Mouse (Mus musculus) intestine, embryonic 16.5 days (tissue): Measurements from ENCODE around the gene Kcnj9. TPM values are rescaled to one million over a fixed set of nuclear protein-coding genes. Genes with fewer than 3 reads are reported as not detected.

ENCODE experiments used
- ATAC-seq: fragments of 200-750 bp; cut with Nextera tagmentation; 2 replicates; pipeline ENCODE4 v1.8.0; 2017; ENCODE audit warnings: moderate TSS enrichment, moderate library complexity
- H3K27ac ChIP-seq: fragments of 300-500 bp; sonication (generic); 2 replicates; pipeline ENCODE4 v1.5.1; 2014; ENCODE audit warnings: mild to moderate bottlenecking, low read length
- H3K27me3 ChIP-seq: fragments of 300-500 bp; sonication (generic); replicated peaks from 2 replicates; pipeline ENCODE4 v1.6.1; 2014; ENCODE audit warnings: low read length, control low read depth, mixed read lengths; ENCODE audit not compliant: control insufficient read depth, insufficient read depth
- H3K36me3 ChIP-seq: fragments of 300-500 bp; sonication (generic); 2 replicates; pipeline ENCODE4 v1.6.1; 2014; ENCODE audit warnings: low read length, control low read depth; ENCODE audit not compliant: control insufficient read depth, insufficient read depth
- H3K4me1 ChIP-seq: fragments of 300-500 bp; sonication (generic); 2 replicates; pipeline ENCODE4 v1.6.1; 2014; ENCODE audit warnings: low read length, control low read depth, mixed read lengths; ENCODE audit not compliant: control insufficient read depth, insufficient read depth
- H3K4me2 ChIP-seq: fragments of 300-500 bp; sonication (generic); 2 replicates; pipeline ENCODE4 v1.6.1; 2014; ENCODE audit warnings: low read depth, low read length, control low read depth
- H3K4me3 ChIP-seq: fragments of 300-500 bp; sonication (generic); 2 replicates; pipeline ENCODE4 v1.5.1; 2014; ENCODE audit warnings: mild to moderate bottlenecking, low read length
- H3K9ac ChIP-seq: fragments of 300-500 bp; sonication (generic); 2 replicates; pipeline ENCODE4 v1.6.1; 2014; ENCODE audit warnings: low read depth, low read length
- H3K9me3 ChIP-seq: fragments of 300-500 bp; sonication (generic); 2 replicates; pipeline ENCODE4 v1.6.1; 2016; ENCODE audit warnings: low read length, control low read depth; ENCODE audit not compliant: control insufficient read depth
- WGBS: fragments of 180-500 bp; shearing (Covaris S2); extraction: QIAGEN DNeasy Blood & Tissue Kit; methylation state at CpG from one replicate; pipeline ENCODE4 v1.1.7; 2014; 5-methylcytosine and 5-hydroxymethylcytosine counted together
- polyA plus RNA-seq: library from polyadenylated mRNA; unstranded; fragments of >200 nt; fragmentation: Nextera tagmentation; extraction: Ambion mirVana; gene quantifications from 2 replicates; pipeline ENCODE4 v1.2.1, GENCODE M21; 2015

The Kcnj9 gene
- polyA plus RNA-seq, 1 experiment from 2014 or later, result not detected

DNA sequence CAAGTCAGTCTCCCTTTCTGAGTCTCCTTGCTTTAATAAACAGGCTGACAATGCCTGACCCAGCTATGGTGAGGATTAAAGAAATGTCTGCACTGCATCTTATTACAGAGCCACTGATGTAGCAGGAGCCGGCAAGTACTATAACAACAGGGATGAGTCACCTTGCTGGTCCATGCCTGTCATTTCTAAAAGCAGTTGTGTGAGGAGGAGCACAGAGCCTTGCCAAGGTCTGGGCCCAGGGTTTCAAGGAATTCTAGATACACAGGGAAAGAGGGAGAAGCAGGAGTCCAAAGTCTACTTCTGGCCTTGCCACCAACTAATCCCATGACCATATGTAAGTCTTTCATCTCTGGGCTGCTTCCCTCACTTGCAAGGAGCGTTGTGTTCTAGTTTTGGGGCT is 36.2 kb downstream of the Kcnj9 start:
- H3K9ac ChIP-seq, result no peak overlapping the region
- H3K4me1 ChIP-seq, result peaks cover 13% of the 10 kb centered on the region
- no peaks in the 10 kb centered on the region for H3K9me3 ChIP-seq
- H3K4me2 ChIP-seq, result no peak overlapping the region
- ATAC-seq, result no peak
- H3K27me3 ChIP-seq, result no peaks in the 10 kb centered on the region
- H3K4me3 ChIP-seq, result no peak overlapping the region
- H3K27ac ChIP-seq, result no peak overlapping the region
- no peaks in the 10 kb centered on the region for H3K36me3 ChIP-seq
- WGBS, result 61% methylated on average over 2 of the region's 2 CpGs

- H3K4me3 ChIP-seq, result no peak overlapping the region
- no peaks in the 10 kb centered on the region for H3K36me3 ChIP-seq
- H3K4me2 ChIP-seq, result no peak overlapping the region
- H3K9me3 ChIP-seq, result no peaks in the 10 kb centered on the region
- H3K27me3 ChIP-seq, result no peaks in the 10 kb centered on the region
- H3K27ac ChIP-seq, result no peak overlapping the region
- peak; percentile 83 for ATAC-seq
- peaks cover 3% of the 10 kb centered on the region; the same call in 1 of the 2 replicates for H3K4me1 ChIP-seq
- no peak overlapping the region for H3K9ac ChIP-seq
- 60% methylated on average over 3 of the region's 3 CpGs for WGBS
Observed at GRCm38 (mm10) chr1:172289617-172289946, 39.5 kb downstream of the Kcnj9 start.

DNA sequence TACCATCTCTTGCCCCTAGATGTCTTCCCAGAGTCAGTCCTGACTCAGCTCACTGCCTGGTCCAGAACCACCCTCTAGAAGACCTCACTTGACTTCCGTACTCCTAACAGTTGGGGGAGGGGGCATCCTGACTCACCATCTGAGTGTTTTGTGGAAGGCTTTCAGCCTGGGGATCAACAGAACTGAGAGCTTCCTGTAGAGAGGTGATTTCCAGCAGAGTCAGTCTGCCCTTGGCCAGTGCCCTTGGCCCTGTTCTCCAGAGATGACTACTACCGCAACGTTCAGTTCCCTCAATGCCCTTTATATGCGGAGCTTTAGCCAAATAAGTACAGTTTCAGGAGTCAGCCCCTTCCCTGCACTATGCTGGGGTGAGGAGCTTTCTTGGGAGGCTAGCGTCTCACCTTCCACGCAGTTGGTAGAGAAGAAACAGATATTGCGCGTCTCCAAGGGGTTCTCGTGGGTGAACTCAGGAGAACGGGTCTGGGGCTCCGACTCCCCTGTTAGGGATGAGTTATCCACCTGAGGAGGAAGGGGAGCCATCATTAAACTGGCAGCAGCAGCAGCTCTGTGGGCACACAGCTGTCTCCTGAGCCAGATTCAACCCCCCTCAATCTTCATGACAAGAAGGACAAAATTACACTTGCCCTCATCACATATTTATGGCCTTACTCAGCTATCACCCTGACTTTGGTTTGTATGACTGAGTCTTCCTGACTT is 40.1 kb downstream of the Kcnj9 start:
- H3K36me3 ChIP-seq, result no peaks in the 10 kb centered on the region
- 91% methylated on average over 11 of the region's 11 CpGs for WGBS

DNA sequence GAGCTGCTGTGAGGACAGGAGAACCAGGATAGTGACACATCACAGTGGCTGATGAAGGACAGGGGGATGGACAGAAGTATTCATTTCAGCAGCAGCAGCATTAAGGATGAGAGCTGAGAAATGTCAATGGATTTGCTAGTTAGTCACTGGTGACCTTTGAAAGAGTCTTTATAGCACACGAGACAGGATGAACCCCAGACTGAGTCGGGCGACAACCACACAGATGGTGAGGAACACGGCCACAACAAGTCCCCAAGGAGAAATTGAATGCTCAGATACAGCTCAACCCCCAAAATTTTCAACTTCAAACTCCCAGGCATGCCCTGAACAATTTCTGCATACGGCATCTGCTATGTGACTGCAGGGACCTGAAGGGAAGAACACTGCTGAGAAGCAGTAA is 42.4 kb downstream of the Kcnj9 start:
- Histone ChIP-seq H3K9ac (no peak overlapping the region), H3K4me3 (no peak overlapping the region)
- WGBS, result 78% methylated on average over 5 of the region's 5 CpGs

More for the DNA sequence above, 40.1 kb downstream of the Kcnj9 start:
- Histone ChIP-seq H3K4me1 (peaks cover 3% of the 10 kb centered on the region; the same call in 1 of the 2 replicates), H3K4me2 (no peak overlapping the region), H3K27me3 (no peaks in the 10 kb centered on the region), H3K27ac (no peak overlapping the region), H3K4me3 (no peak overlapping the region), H3K9me3 (no peaks in the 10 kb centered on the region), H3K9ac (no peak overlapping the region)
- ATAC-seq, result no peak

GRCm38 (mm10) chr1:172284221-172284620 is 44.9 kb downstream of the Kcnj9 start:
- Histone ChIP-seq H3K27ac (no peak overlapping the region), H3K4me1 (peaks cover 3% of the 10 kb centered on the region; the same call in 1 of the 2 replicates), H3K9me3 (no peaks in the 10 kb centered on the region), H3K9ac (no peak overlapping the region), H3K27me3 (no peaks in the 10 kb centered on the region), H3K4me3 (no peak overlapping the region), H3K4me2 (no peak overlapping the region), H3K36me3 (no peaks in the 10 kb centered on the region)
- no peak for ATAC-seq
- WGBS, result 91% methylated on average over 14 of the region's 14 CpGs

More for the DNA sequence above, 42.4 kb downstream of the Kcnj9 start:
- Histone ChIP-seq H3K27ac (no peak overlapping the region), H3K27me3 (no peaks in the 10 kb centered on the region), H3K36me3 (no peaks in the 10 kb centered on the region), H3K9me3 (no peaks in the 10 kb centered on the region), H3K4me1 (peaks cover 3% of the 10 kb centered on the region; the same call in 1 of the 2 replicates), H3K4me2 (no peak overlapping the region)
- ATAC-seq, result no peak

DNA sequence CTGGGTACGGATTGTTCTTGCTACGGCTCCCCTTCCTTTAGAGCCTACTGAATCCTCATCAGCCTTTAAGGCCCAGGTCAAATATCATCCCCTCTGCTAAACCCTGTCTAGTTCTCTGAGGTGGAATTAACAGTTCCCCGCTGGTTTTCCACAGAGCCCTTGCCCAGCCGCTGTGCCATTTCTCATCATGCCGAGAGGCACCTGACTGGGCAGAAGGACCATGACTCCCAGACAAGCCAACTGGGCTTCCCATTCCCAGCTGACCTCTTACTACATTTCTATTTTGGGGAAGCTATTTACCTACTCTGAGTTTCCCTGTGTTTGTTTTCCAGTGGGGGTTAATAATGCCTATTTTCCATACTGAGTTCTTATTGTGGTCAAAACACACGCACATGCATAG is 46.0 kb downstream of the Kcnj9 start:
- Histone ChIP-seq H3K9ac (no peak overlapping the region), H3K4me2 (no peak overlapping the region), H3K36me3 (no peaks in the 10 kb centered on the region), H3K27me3 (no peaks in the 10 kb centered on the region), H3K9me3 (no peaks in the 10 kb centered on the region), H3K4me3 (no peak overlapping the region), H3K27ac (no peak overlapping the region), H3K4me1 (peaks cover 3% of the 10 kb centered on the region; the same call in 1 of the 2 replicates)
- no peak for ATAC-seq
- 95% methylated on average over 6 of the region's 6 CpGs for WGBS

GRCm38 (mm10) chr1:172281522-172282254 is 47.4 kb downstream of the Kcnj9 start:
- Histone ChIP-seq H3K9ac (no peak overlapping the region; the same call in 1 of the 2 replicates), H3K36me3 (no peaks in the 10 kb centered on the region), H3K27ac (no peak overlapping the region), H3K9me3 (no peaks in the 10 kb centered on the region), H3K4me2 (no peak overlapping the region), H3K4me3 (no peak overlapping the region), H3K4me1 (peaks cover 3% of the 10 kb centered on the region; the same call in 1 of the 2 replicates), H3K27me3 (no peaks in the 10 kb centered on the region)
- peak; percentile 59 for ATAC-seq
- 70% methylated on average over 10 of the region's 10 CpGs for WGBS

DNA sequence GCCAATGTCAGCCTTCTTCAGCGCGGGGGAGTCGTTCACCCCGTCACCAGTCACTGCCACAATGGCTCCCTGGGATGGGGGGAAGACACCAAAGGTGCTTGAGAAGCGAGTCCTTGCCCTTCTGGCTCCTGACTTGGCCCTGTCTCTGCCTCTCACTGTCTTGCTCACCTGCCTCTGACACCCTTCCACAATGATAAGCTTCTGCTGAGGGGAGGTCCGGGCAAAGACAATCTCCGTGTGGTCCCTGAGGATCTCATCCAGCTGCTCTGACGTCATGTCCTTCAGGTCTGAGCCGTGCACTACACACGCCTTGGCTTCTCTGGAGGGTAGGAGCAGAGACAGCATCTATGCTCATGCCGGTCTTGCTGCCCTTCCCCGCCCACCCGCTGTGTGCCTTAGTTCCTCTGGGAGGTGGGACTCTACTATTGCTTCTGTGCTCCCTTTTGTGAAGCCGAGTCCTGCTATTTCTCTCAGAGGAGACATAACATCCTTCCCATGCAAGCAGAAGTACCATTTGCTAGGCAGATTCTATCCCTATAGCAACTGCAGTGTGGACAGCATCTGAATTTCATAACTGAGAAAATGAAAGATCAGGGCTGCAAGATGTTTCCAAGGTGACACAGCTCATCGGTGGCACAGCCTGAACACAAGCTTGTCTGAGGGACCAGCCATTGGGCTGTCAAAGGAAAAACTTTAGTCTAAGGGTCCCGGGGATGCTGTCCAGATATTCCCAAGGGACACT is 49.2 kb downstream of the Kcnj9 start:
- H3K9ac ChIP-seq, result no peak overlapping the region
- ATAC-seq, result no peak
- H3K9me3 ChIP-seq, result no peaks in the 10 kb centered on the region
- no peak overlapping the region for H3K4me3 ChIP-seq
- H3K4me1 ChIP-seq, result peaks cover 3% of the 10 kb centered on the region; the same call in 1 of the 2 replicates
- H3K4me2 ChIP-seq, result no peak overlapping the region
- 78% methylated on average over 16 of the region's 16 CpGs for WGBS
- H3K36me3 ChIP-seq, result no peaks in the 10 kb centered on the region
- H3K27me3 ChIP-seq, result no peaks in the 10 kb centered on the region
- H3K27ac ChIP-seq, result no peak overlapping the region

DNA sequence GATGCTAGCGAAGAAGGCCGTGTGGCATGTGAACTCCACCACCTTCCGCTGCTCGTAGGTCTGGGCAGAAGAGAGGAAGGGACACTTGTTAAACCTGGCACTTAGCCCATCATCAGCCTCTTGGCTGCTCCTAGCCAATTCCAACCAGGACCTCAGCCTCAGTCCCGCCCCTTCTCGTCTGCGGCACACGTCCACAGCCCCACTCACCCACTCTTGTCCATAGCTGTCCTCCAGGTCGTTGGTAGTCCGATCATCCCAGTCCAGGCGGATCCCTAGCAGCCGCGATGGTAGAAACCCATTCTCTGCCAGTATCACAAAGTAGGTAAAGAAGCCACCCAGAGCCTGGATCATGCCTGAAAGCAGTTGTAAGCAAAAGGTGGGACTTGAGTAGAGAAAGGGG is 50.8 kb downstream of the Kcnj9 start:
- no peak for ATAC-seq
- no peaks in the 10 kb centered on the region for H3K27me3 ChIP-seq
- no peaks in the 10 kb centered on the region for H3K9me3 ChIP-seq
- no peak overlapping the region for H3K9ac ChIP-seq
- H3K27ac ChIP-seq, result no peak overlapping the region
- no peak overlapping the region for H3K4me3 ChIP-seq
- H3K4me1 ChIP-seq, result peaks cover 8% of the 10 kb centered on the region
- H3K4me2 ChIP-seq, result no peak overlapping the region
- WGBS, result 89% methylated on average over 13 of the region's 13 CpGs
- no peaks in the 10 kb centered on the region for H3K36me3 ChIP-seq
